Mouse (Mus musculus) forebrain, embryonic 14.5 days (tissue): Measurements from ENCODE around the gene Sult2a8. TPM values are rescaled to one million over a fixed set of nuclear protein-coding genes. Genes with fewer than 3 reads are reported as not detected.
"Not testable (repeated sequence)": the region's sequence is repeated elsewhere in the genome, so short reads cannot be mapped to it uniquely, and the experiment has no call there.

ENCODE experiments used
- ATAC-seq: fragments of 200-750 bp; cut with Nextera tagmentation; 2 replicates; pipeline ENCODE4 v1.8.0; 2017; ENCODE audit warnings: mild to moderate bottlenecking, moderate library complexity
- DNase-seq: peaks from one replicate; pipeline ENCODE4 v3.0.0-alpha.2; 2015; ENCODE audit warnings: low spot score
- H3K27ac ChIP-seq: fragments of 300-500 bp; sonication (generic); 2 replicates; pipeline ENCODE4 v1.5.1; 2014; ENCODE audit warnings: low read depth, mild to moderate bottlenecking, control low read depth, low read length, moderate library complexity
- H3K27me3 ChIP-seq: fragments of 300-500 bp; sonication (generic); replicated peaks from 2 replicates; pipeline ENCODE4 v1.6.1; 2014; ENCODE audit warnings: low read length, control low read depth, mixed read lengths; ENCODE audit not compliant: control insufficient read depth, insufficient read depth
- H3K36me3 ChIP-seq: fragments of 300-500 bp; sonication (generic); 2 replicates; pipeline ENCODE4 v1.6.1; 2014; ENCODE audit warnings: low read length, control low read depth; ENCODE audit not compliant: control insufficient read depth, insufficient read depth
- H3K4me1 ChIP-seq: fragments of 300-500 bp; sonication (generic); 2 replicates; pipeline ENCODE4 v1.6.1; 2014; ENCODE audit warnings: antibody characterized with exemption, low read length, control low read depth; ENCODE audit not compliant: control insufficient read depth, insufficient read depth
- H3K4me2 ChIP-seq: fragments of 300-500 bp; sonication (generic); 2 replicates; pipeline ENCODE4 v1.6.1; 2014; ENCODE audit warnings: mild to moderate bottlenecking, control low read depth, low read length
- H3K4me3 ChIP-seq: fragments of 300-500 bp; sonication (generic); 2 replicates; pipeline ENCODE4 v1.5.1; 2014; ENCODE audit warnings: low read depth, low read length, control low read depth
- H3K9ac ChIP-seq: fragments of 300-500 bp; sonication (generic); 2 replicates; pipeline ENCODE4 v1.6.1; 2014; ENCODE audit warnings: mild to moderate bottlenecking, low read length, control low read depth, moderate library complexity
- H3K9me3 ChIP-seq: fragments of 300-500 bp; sonication (generic); replicated peaks from 2 replicates; pipeline ENCODE4 v1.6.1; 2016; ENCODE audit warnings: low read length, control low read depth, mixed read lengths; ENCODE audit not compliant: control insufficient read depth
- WGBS: fragments of 180-500 bp; shearing (Covaris S2); extraction: QIAGEN DNeasy Blood & Tissue Kit; methylation state at CpG from one replicate; pipeline ENCODE4 v1.1.7; 2014; 5-methylcytosine and 5-hydroxymethylcytosine counted together
- polyA plus RNA-seq: library from polyadenylated mRNA; unstranded; fragments of >200 nt; fragmentation: Nextera tagmentation; extraction: Ambion mirVana; gene quantifications from 2 replicates; pipeline ENCODE4 v1.2.1, GENCODE M21; 2014

Sult2a8 gene
- polyA plus RNA-seq: not detected in 2 replicates

DNA sequence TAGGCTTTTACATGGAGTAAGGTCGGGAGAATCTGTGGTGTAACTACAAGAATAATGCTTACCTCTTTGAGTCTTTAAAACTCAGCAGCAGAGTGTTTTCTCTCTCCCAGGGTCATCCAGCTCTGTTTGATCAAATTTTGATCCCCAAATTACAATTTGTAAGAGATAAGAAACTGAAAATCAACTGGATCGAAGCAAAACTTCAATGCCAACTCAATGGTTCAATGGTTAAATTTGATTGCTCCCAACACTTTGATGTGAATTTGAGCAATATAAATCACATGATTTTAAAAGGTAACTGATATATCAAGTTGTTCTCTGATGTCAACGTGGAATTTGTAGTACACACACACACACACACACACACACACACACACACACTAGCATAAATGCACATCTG, at the start of gene Sult2a8:
Sult2a8 (minus strand) TSS at position 236 of the 400 bp plus-strand sequence.
- 58% methylated on average over 3 of the region's 3 CpGs for WGBS
- no peak for ATAC-seq
- Histone ChIP-seq H3K36me3 (no peaks in the 10 kb centered on the region), H3K9ac (no peak within 1 kb of the TSS), H3K4me2 (no peak within 1 kb of the TSS), H3K9me3 (peaks cover 12% of the 10 kb centered on the region), H3K4me1 (no peaks in the 10 kb centered on the region), H3K4me3 (no peak within 1 kb of the TSS), H3K27me3 (no peaks in the 10 kb centered on the region), H3K27ac (no peak within 1 kb of the TSS)
- DNase-seq: no peak

GRCm38 (mm10) chr7:14494130-14494529, 47.6 kb upstream of the Sult2a8 start, which contains the start of gene Sult2a7:
Gene Sult2a7 (minus strand): TSS chr7:14494230.
- Histone ChIP-seq H3K9me3 (peaks cover 2% of the 10 kb centered on the region; the same call in 1 of the 2 replicates), H3K4me3 (no peak within 1 kb of the TSS), H3K27ac (no peak within 1 kb of the TSS), H3K4me1 (no peaks in the 10 kb centered on the region), H3K4me2 (no peak within 1 kb of the TSS), H3K27me3 (no peaks in the 10 kb centered on the region), H3K9ac (no peak within 1 kb of the TSS), H3K36me3 (no peaks in the 10 kb centered on the region)
- WGBS: 87% methylated on average over 4 of the region's 4 CpGs
- ATAC-seq: no peak
- DNase-seq: no peak

- no peak overlapping the region for H3K9ac ChIP-seq
- no peak overlapping the region for H3K4me2 ChIP-seq
- no peaks in the 10 kb centered on the region for H3K27me3 ChIP-seq
- H3K4me3 ChIP-seq: no peak overlapping the region
- DNase-seq (no peak), ATAC-seq (no peak)
- no peak overlapping the region for H3K27ac ChIP-seq
- no peaks in the 10 kb centered on the region for H3K36me3 ChIP-seq
- H3K4me1 ChIP-seq: no peaks in the 10 kb centered on the region
- 72% methylated on average over 3 of the region's 3 CpGs for WGBS
- peaks cover 2% of the 10 kb centered on the region; the same call in 1 of the 2 replicates for H3K9me3 ChIP-seq
Measured at GRCm38 (mm10) chr7:14492886-14493285, 46.3 kb upstream of the Sult2a8 start.

GRCm38 (mm10) chr7:14439581-14439980, 7.0 kb downstream of the Sult2a8 start:
- H3K27ac ChIP-seq: no peak overlapping the region
- no peak for DNase-seq
- no peaks in the 10 kb centered on the region for H3K27me3 ChIP-seq
- no peak overlapping the region for H3K4me2 ChIP-seq
- no peaks in the 10 kb centered on the region for H3K36me3 ChIP-seq
- H3K4me3 ChIP-seq: no peak overlapping the region
- H3K4me1 ChIP-seq: no peaks in the 10 kb centered on the region
- peaks cover 6% of the 10 kb centered on the region for H3K9me3 ChIP-seq
- no peak for ATAC-seq
- H3K9ac ChIP-seq: no peak overlapping the region

- Histone ChIP-seq H3K9me3 (peaks cover 6% of the 10 kb centered on the region), H3K36me3 (no peaks in the 10 kb centered on the region), H3K27ac (no peak overlapping the region), H3K4me1 (no peaks in the 10 kb centered on the region), H3K4me3 (no peak overlapping the region), H3K9ac (no peak overlapping the region), H3K4me2 (no peak overlapping the region), H3K27me3 (no peaks in the 10 kb centered on the region)
- WGBS: 78% methylated on average over 1 of the region's 1 CpGs
- ATAC-seq: no peak
- no peak for DNase-seq
Measured at GRCm38 (mm10) chr7:14438484-14438883, 8.1 kb downstream of the Sult2a8 start.

- no peak overlapping the region for H3K27ac ChIP-seq
- H3K27me3 ChIP-seq: no peaks in the 10 kb centered on the region
- DNase-seq: no peak
- 92% methylated on average over 2 of the region's 2 CpGs for WGBS
- no peaks in the 10 kb centered on the region for H3K4me1 ChIP-seq
- no peaks in the 10 kb centered on the region for H3K36me3 ChIP-seq
- H3K9ac ChIP-seq: no peak overlapping the region
- no peak overlapping the region for H3K4me2 ChIP-seq
- no peak for ATAC-seq
- H3K9me3 ChIP-seq: peaks cover 6% of the 10 kb centered on the region
- no peak overlapping the region for H3K4me3 ChIP-seq
Measured at GRCm38 (mm10) chr7:14438029-14438428, 8.5 kb downstream of the Sult2a8 start.

DNA sequence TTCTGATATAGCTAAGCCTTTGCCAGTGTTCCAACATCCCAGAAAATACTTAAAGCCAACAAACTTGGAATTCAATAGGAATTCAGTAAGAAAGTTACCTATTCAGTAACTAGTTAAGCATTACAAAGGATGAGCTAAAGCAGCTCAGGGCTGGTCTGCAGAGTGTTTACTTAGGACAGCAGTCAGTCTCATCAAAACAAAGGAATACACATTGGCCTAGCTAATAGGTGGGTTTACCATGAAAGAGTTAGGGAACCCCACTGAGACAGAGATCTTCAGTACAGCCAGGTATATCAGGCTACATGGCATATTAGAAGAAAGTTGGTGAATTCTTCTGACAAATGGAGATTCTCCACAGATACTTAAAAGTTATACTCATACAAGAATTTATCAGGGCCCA, 47.2 kb downstream of the Sult2a8 start:
- H3K27ac ChIP-seq, H3K4me2 ChIP-seq, ATAC-seq, H3K4me1 ChIP-seq, H3K36me3 ChIP-seq, H3K4me3 ChIP-seq, H3K9me3 ChIP-seq, H3K9ac ChIP-seq, H3K27me3 ChIP-seq, DNase-seq: not testable (repeated sequence)

GRCm38 (mm10) chr7:14396462-14396861, 50.1 kb downstream of the Sult2a8 start:
- no peaks in the 10 kb centered on the region for H3K27me3 ChIP-seq
- ATAC-seq: no peak

More at GRCm38 (mm10) chr7:14396462-14396861, 50.1 kb downstream of the Sult2a8 start:
- Histone ChIP-seq H3K36me3 (no peaks in the 10 kb centered on the region), H3K9ac (no peak overlapping the region), H3K27ac (no peak overlapping the region), H3K4me2 (no peak overlapping the region), H3K4me1 (no peaks in the 10 kb centered on the region), H3K9me3 (peaks cover 6% of the 10 kb centered on the region; the same call in 1 of the 2 replicates), H3K4me3 (no peak overlapping the region)
- no peak for DNase-seq
